Mouse (Mus musculus): ENCODE measurements around the gene Adrm1. TPM values are rescaled to one million over a fixed set of nuclear protein-coding genes. Genes with fewer than 3 reads are reported as not detected.

Gene Adrm1
- total and polyA plus RNA-seq, 3 experiments: 116 to 148 (median 127) TPM

- H3K4me1 ChIP-seq (ENCODE audit: control insufficient read depth in 1 of 2, insufficient read depth in 2 of 2): no peaks in the 10 kb centered on the region
Measured at GRCm38 (mm10) chr2:180158627-180159026, 12.7 kb upstream of the Adrm1 start.

GRCm38 (mm10) chr2:180165855-180166254 lies 5.4 kb upstream of the Adrm1 start:
- H3K4me3 ChIP-seq (replicated peaks in 1 of 3; ENCODE audit: low read depth in 2 of 3, low read length in 2 of 3, poor library complexity in 1 of 3): no peak overlapping the region
- TF ChIP-seq E2F4 (IDR thresholded peaks at IDR 0.05; ENCODE audit: insufficient replicate concordance, low read depth, low read length) (no peak), MAZ (IDR thresholded peaks at IDR 0.05; ENCODE audit: low read depth, low read length) (no peak)
- DNase-seq (ENCODE audit: extremely low read depth): no peak
- peaks cover 18 to 55% of the 10 kb centered on the region in 2 experiments for H3K36me3 ChIP-seq (replicated peaks in 1 of 2; ENCODE audit: control insufficient read depth in 1 of 2, insufficient read depth in 1 of 2, low read length in 1 of 2)
- no peaks in the 10 kb centered on the region for H3K79me2 ChIP-seq (replicated peaks; ENCODE audit: control insufficient read depth, extremely low read depth, insufficient read depth, poor library complexity, severe bottlenecking)
- no peaks in the 10 kb centered on the region for H3K9me3 ChIP-seq (replicated peaks; ENCODE audit: low read length)
- dilution Hi-C loops (cut with MboI; ENCODE audit: extremely low pct_ligation_motif_present, extremely low pct_unique_long_range_greater_than_20kb, low sequenced_read_pairs) (no loop called here), in situ Hi-C loops (cut with MboI; ENCODE audit: low pct_ligation_motif_present, low pct_unique_long_range_greater_than_20kb, low sequenced_read_pairs) (no loop called here)
- no peak overlapping the region for H3K4me2 ChIP-seq (ENCODE audit: insufficient read depth, low read depth, poor library complexity, severe bottlenecking)
- H3K27me3 ChIP-seq (replicated peaks): no peaks in the 10 kb centered on the region
- H3K4me1 ChIP-seq (ENCODE audit: control insufficient read depth in 1 of 2, insufficient read depth in 2 of 2): peaks cover 3 to 8% of the 10 kb centered on the region in 2 experiments; a peak in 3 of 4 replicates
- no peak overlapping the region for H3K9ac ChIP-seq (ENCODE audit: insufficient read depth, low read depth)
- H3K27ac ChIP-seq (ENCODE audit: insufficient read depth, low read depth): no peak overlapping the region

More at GRCm38 (mm10) chr2:180158627-180159026, 12.7 kb upstream of the Adrm1 start:
- DNase-seq (ENCODE audit: extremely low read depth): no peak
- no peak overlapping the region for H3K4me2 ChIP-seq (ENCODE audit: insufficient read depth, low read depth, poor library complexity, severe bottlenecking)
- dilution Hi-C loops (cut with MboI; ENCODE audit: extremely low pct_ligation_motif_present, extremely low pct_unique_long_range_greater_than_20kb, low sequenced_read_pairs) (no loop called here), in situ Hi-C loops (cut with MboI; ENCODE audit: low pct_ligation_motif_present, low pct_unique_long_range_greater_than_20kb, low sequenced_read_pairs) (no loop called here)
- no peaks in the 10 kb centered on the region for H3K79me2 ChIP-seq (replicated peaks; ENCODE audit: control insufficient read depth, extremely low read depth, insufficient read depth, poor library complexity, severe bottlenecking)
- H3K36me3 ChIP-seq (replicated peaks in 1 of 2; ENCODE audit: control insufficient read depth in 1 of 2, insufficient read depth in 1 of 2, low read length in 1 of 2): peaks cover 57 to 80% of the 10 kb centered on the region in 2 experiments
- no peak overlapping the region for H3K27ac ChIP-seq (ENCODE audit: insufficient read depth, low read depth)
- TF ChIP-seq USF1 (IDR thresholded peaks at IDR 0.05; ENCODE audit: low read depth, low read length) (no peak), SMC3 (IDR thresholded peaks at IDR 0.05; ENCODE audit: low read depth, low read length) (no peak), KAT2A (IDR thresholded peaks at IDR 0.05; ENCODE audit: insufficient replicate concordance, low read length) (no peak), ZNF384 (IDR thresholded peaks at IDR 0.05; ENCODE audit: low read depth, low read length) (no peak), MXI1 (IDR thresholded peaks at IDR 0.05; ENCODE audit: low read depth, low read length) (no peak), ETS1 (conservative IDR thresholded peaks at IDR 0.05; ENCODE audit: low read depth, low read length) (no peak), SIN3A (IDR thresholded peaks at IDR 0.05; ENCODE audit: low read length) (no peak), MAFK (IDR thresholded peaks at IDR 0.05; ENCODE audit: insufficient replicate concordance, low read length) (no peak), PAX5 (IDR thresholded peaks at IDR 0.05; ENCODE audit: low read length) (no peak), ZMIZ1 (IDR thresholded peaks at IDR 0.05; ENCODE audit: low read depth, low read length) (no peak), ZKSCAN1 (IDR thresholded peaks at IDR 0.05; ENCODE audit: borderline replicate concordance, low read depth, low read length) (no peak), MAX (IDR thresholded peaks at IDR 0.05; ENCODE audit: low read length) (no peak), GABPA (IDR thresholded peaks at IDR 0.05; ENCODE audit: insufficient replicate concordance, low read depth, low read length) (no peak), TCF12 (IDR thresholded peaks at IDR 0.05; ENCODE audit: low read depth, low read length) (no peak), USF2 (conservative IDR thresholded peaks at IDR 0.05; ENCODE audit: low read depth, low read length) (no peak), NRF1 (IDR thresholded peaks at IDR 0.05; ENCODE audit: low read depth, low read length) (no peak), RAD21 (IDR thresholded peaks at IDR 0.05; ENCODE audit: low read depth, low read length) (no peak), MYC (IDR thresholded peaks at IDR 0.05; ENCODE audit: low read depth, low read length) (no peak)
- H3K9ac ChIP-seq (ENCODE audit: insufficient read depth, low read depth): no peak overlapping the region
- no peak overlapping the region for H3K4me3 ChIP-seq (replicated peaks in 1 of 3; ENCODE audit: low read depth in 2 of 3, low read length in 2 of 3, poor library complexity in 1 of 3)
- H3K9me3 ChIP-seq (replicated peaks; ENCODE audit: low read length): no peaks in the 10 kb centered on the region
- no peaks in the 10 kb centered on the region for H3K27me3 ChIP-seq (replicated peaks)
